Mouse (Mus musculus) C2C12 (cell line): ENCODE measurements around the gene Gcsh. TPM values are rescaled to one million over a fixed set of nuclear protein-coding genes. Genes with fewer than 3 reads are reported as not detected.
A peak's percentile ranks its signal among the peaks of the same experiment; 100 is the strongest.

Source experiments
- H3K27me3 ChIP-seq: one replicate; pipeline ENCODE4 v1.6.1; 2011; ENCODE audit not compliant: control insufficient read depth, insufficient read depth, insufficient read length
- H3K36me3 ChIP-seq: one replicate; pipeline ENCODE4 v1.6.1; 2011; ENCODE audit not compliant: control insufficient read depth, insufficient read depth
- H3K4me3 ChIP-seq: one replicate; pipeline ENCODE4 v1.5.1; 2011; ENCODE audit warnings: mild to moderate bottlenecking, control low read depth; ENCODE audit not compliant: poor library complexity, insufficient read depth, severe bottlenecking
- H3K79me2 ChIP-seq: one replicate; pipeline ENCODE4 v1.6.1; 2011; ENCODE audit not compliant: control insufficient read depth, insufficient read depth
- H3K79me3 ChIP-seq: one replicate; pipeline ENCODE4 v1.6.1; 2011; ENCODE audit warnings: low read depth, control low read depth
- H3ac ChIP-seq: one replicate; pipeline ENCODE3; 2011; ENCODE audit warnings: low read depth; ENCODE audit not compliant: control insufficient read depth, insufficient read length
- CEBPB ChIP-seq: IDR thresholded peaks from one replicate; pipeline ENCODE4 v1.6.1; 2011; ENCODE audit warnings: low read depth, mild to moderate bottlenecking, control low read depth, moderate library complexity
- CTCF ChIP-seq: IDR thresholded peaks from one replicate; pipeline ENCODE4 v1.5.1; 2011; ENCODE audit not compliant: control insufficient read depth, insufficient read depth, insufficient read length
- FOSL1 ChIP-seq: IDR thresholded peaks from one replicate; pipeline ENCODE4 v1.8.0; 2011; ENCODE audit warnings: mild to moderate bottlenecking, low read length; ENCODE audit not compliant: poor library complexity, insufficient read depth, severe bottlenecking
- MAX ChIP-seq: IDR thresholded peaks from one replicate; pipeline ENCODE4 v1.6.1; 2011; ENCODE audit warnings: mild to moderate bottlenecking, control low read depth
- MYOD1 ChIP-seq: IDR thresholded peaks from one replicate; pipeline ENCODE4 v1.6.1; 2011; ENCODE audit warnings: low read depth; ENCODE audit not compliant: control insufficient read depth, insufficient read length
- MYOG ChIP-seq: IDR thresholded peaks from one replicate; pipeline ENCODE4 v1.6.1; 2011; ENCODE audit not compliant: control insufficient read depth, insufficient read length; ENCODE audit errors: extremely low read depth
- USF1 ChIP-seq: IDR thresholded peaks from one replicate; pipeline ENCODE4 v1.6.1; 2011; ENCODE audit warnings: low read depth, mild to moderate bottlenecking, control low read depth, moderate library complexity
- polyA plus RNA-seq: library from polyadenylated mRNA; unstranded; fragments of >200 nt; fragmentation: generic; extraction: Trizol; gene quantifications from one replicate; pipeline ENCODE4 v1.2.1, GENCODE M21; 2012; ENCODE audit warnings: missing spikeins

Gene Gcsh
- polyA plus RNA-seq, 1 experiment, result 27.6 TPM

DNA sequence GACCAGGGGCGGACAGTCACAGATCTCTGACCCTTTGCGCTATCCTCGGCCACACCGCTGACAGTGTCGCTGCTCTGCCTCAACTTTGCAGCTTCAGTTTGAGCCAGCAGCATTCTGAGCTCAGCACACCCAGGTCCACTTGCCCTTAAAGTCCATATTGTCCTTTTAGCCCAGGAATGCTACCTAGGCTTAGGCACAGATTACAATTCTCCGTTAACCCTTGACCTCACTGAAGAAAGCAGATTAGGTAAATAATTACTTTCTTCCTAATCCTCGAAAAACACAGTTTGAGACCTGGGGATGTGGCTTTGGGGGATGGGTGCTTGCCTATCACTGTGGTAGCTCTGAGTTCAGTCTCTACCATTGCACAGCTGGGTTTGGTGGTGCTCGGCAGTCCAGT, 2.1 kb downstream of the Gcsh start:
- Histone ChIP-seq H3K79me3 (peaks cover 25% of the 10 kb centered on the region), H3K4me3 (no peak overlapping the region), H3K79me2 (peaks cover 51% of the 10 kb centered on the region), H3ac (peak overlapping the region; percentile 23), H3K27me3 (no peaks in the 10 kb centered on the region), H3K36me3 (peaks cover 24% of the 10 kb centered on the region)
- no peak for TF ChIP-seq MYOG
- TF ChIP-seq CEBPB, result no peak

DNA sequence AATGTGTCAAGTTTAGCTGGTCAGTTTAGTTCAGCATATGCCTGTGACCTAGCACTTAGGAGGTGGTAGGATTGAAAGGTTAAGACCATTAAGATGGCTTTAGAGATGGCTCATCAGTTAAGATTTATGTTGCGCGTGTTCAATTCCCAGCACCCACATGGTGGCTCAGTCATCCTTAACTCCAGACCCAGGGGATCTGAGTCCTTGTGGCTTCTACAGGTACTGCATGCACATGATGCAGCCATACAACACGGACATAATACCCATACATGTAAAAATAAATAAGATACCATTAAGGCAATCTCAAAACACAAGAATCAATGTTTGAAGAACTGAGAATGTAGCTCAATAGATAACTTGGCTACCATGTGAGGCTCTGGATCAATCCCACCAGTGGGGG, 3.5 kb downstream of the Gcsh start:
- TF ChIP-seq CEBPB, result no peak
- TF ChIP-seq MYOG, result no peak
- no peak for TF ChIP-seq CTCF
- Histone ChIP-seq H3K4me3 (no peak overlapping the region), H3K27me3 (no peaks in the 10 kb centered on the region), H3K79me2 (peaks cover 51% of the 10 kb centered on the region), H3K36me3 (peaks cover 34% of the 10 kb centered on the region), H3ac (no peak overlapping the region), H3K79me3 (peaks cover 25% of the 10 kb centered on the region)

DNA sequence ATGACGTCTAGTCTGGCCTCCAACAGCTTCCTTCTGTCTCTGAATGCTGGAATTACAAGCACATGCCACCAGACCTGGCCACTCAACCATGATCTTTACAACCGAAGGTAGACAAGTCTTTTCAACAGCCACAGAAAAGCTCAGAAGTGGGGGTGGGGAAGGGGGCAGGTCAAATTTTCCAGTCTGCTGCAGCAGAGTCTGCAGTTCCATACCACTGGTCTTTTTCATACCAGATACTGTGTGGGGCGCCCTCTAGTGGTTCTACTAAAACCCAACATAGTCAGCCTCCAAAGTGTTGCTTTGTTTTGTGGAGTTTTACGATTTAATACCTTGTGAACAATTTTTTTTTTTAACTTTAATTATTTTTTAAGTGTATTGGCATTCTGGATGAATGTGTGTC, 13.2 kb downstream of the Gcsh start:
- TF ChIP-seq MAX (no peak), CEBPB (no peak), MYOG (no peak), FOSL1 (no peak), CTCF (no peak), USF1 (no peak), MYOD1 (no peak)
- no peaks in the 10 kb centered on the region for H3K79me2 ChIP-seq
- H3K27me3 ChIP-seq, result no peaks in the 10 kb centered on the region
- H3K4me3 ChIP-seq, result no peak overlapping the region
- peaks cover 3% of the 10 kb centered on the region for H3K36me3 ChIP-seq
- H3K79me3 ChIP-seq, result no peaks in the 10 kb centered on the region
- no peak overlapping the region for H3ac ChIP-seq

DNA sequence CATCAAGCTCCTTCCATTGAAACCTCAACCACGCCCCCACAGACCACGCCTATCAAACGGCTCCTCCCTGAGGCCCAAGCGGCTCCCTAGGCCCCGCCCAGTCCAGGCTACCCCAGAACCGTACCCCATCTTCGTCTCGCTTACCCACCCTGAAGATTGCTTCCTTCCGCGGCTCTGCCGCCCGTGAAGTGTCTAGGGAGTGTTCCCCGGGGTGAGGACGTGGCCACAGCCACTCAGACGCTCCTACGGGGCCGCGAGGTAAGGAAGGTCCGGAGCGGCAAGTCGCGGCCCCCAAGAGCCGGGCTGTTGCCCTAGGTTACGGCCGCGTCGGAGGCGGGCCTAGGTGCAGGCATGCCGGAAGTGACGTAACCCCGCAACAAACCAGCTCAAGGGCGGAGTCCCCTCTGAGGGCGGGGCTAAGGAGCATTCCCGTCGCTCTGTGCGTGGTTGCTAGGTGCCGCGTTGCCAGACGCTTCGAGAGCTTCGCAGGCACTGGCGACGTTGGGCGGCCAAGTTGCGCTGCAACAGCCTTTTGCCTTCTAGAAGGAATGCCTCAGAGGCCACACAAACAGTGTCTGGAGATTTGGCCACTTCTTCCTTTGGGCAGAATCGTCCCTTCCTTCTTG, 14.6 kb downstream of the Gcsh start, which contains the start of gene 1700030J22Rik:
1700030J22Rik (minus strand) TSS at position 329 of the 626 bp plus-strand sequence.
- no peaks in the 10 kb centered on the region for H3K36me3 ChIP-seq
- H3K79me2 ChIP-seq, result no peaks in the 10 kb centered on the region
- peak within 1 kb of the TSS; percentile 65 for H3ac ChIP-seq
- no peaks in the 10 kb centered on the region for H3K79me3 ChIP-seq
- H3K27me3 ChIP-seq, result no peaks in the 10 kb centered on the region
- TF ChIP-seq USF1 (no peak), MAX (peak; percentile 14)
- peak within 1 kb of the TSS; percentile 65 for H3K4me3 ChIP-seq

DNA sequence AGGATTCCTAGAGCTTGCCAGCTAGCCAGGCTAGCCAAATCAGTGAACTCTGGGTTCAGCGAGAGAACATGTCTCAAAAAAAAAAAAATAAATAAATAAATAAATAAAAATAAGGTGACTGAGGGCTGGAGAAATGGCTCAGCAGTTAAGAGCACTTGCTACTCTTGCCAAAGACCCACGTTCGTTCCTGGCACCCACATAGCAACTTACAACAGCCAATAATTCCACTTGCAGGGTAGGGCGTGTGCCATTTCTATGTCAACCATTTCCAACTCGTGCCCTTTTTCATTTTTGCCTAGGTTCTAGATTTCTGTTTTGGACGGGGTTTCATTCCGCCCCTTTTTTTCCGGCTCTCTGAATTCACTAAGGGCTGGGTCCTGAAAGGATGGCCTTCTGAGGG, 15.3 kb downstream of the Gcsh start:
- Histone ChIP-seq H3K79me3 (no peaks in the 10 kb centered on the region), H3K36me3 (no peaks in the 10 kb centered on the region), H3K27me3 (peaks cover under 1% of the 10 kb centered on the region), H3ac (peak overlapping the region; percentile 34), H3K79me2 (no peaks in the 10 kb centered on the region), H3K4me3 (peak overlapping the region; percentile 65)
- TF ChIP-seq MAX, result no peak
- no peak for TF ChIP-seq CTCF
- no peak for TF ChIP-seq CEBPB
- TF ChIP-seq MYOG, result no peak
- TF ChIP-seq USF1, result no peak
- no peak for TF ChIP-seq FOSL1
- TF ChIP-seq MYOD1, result no peak

DNA sequence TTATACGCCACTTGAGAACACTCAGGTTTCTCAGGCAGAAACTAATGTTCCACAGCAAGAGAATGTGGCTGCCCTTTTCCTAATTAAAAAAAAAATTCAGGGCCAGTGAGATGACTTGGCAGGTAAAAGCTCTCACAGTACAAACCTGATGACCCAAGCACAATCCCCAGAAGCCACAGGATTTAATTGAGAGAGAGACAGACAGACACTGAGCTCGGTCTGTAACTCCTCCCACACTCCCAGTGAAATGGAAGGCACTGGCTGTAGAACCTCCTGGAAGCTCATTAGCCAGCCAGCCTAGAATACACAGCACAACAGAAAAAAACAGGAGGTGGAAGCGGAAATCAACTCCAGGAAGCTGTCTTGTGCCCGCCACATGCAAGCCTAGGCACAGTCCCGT, 17.7 kb downstream of the Gcsh start:
- Histone ChIP-seq H3K27me3 (peaks cover 3% of the 10 kb centered on the region), H3K4me3 (no peak overlapping the region), H3K36me3 (no peaks in the 10 kb centered on the region), H3ac (no peak overlapping the region), H3K79me2 (no peaks in the 10 kb centered on the region), H3K79me3 (no peaks in the 10 kb centered on the region)
- TF ChIP-seq USF1 (no peak), CTCF (no peak), FOSL1 (no peak), MAX (no peak), MYOG (no peak), MYOD1 (no peak), CEBPB (no peak)
